Mouse (Mus musculus) heart, adult 18-20 months (tissue): ENCODE measurements around the gene Cep112. TPM values are rescaled to one million over a fixed set of nuclear protein-coding genes. Genes with fewer than 3 reads are reported as not detected.

Source experiments
- DNase-seq, 2 experiments: peaks; one replicate each; pipeline ENCODE4 v3.0.0; 2021 to 2022; ENCODE audit warnings: mixed read lengths in 1 of 2
- total RNA-seq, 2 experiments: library from RNA; stranded (reverse); gene quantifications; 2 replicates each; pipeline ENCODE4 v1.2.3; 2021

The Cep112 gene
- total RNA-seq, 2 experiments from 2014 or later: 10.4 to 11.2 TPM

GRCm38 (mm10) chr11:108605301-108605700 is 180.3 kb downstream of the Cep112 start:
- DNase-seq: no peak

- no peak for DNase-seq
Measured at GRCm38 (mm10) chr11:108606036-108606435, 181.0 kb downstream of the Cep112 start.

- no peak for DNase-seq
Measured at GRCm38 (mm10) chr11:108606836-108607235, 181.8 kb downstream of the Cep112 start.

- no peak for DNase-seq
Measured at GRCm38 (mm10) chr11:108620628-108621433, 195.8 kb downstream of the Cep112 start.

GRCm38 (mm10) chr11:108621434-108621901 is 196.5 kb downstream of the Cep112 start:
- DNase-seq: no peak

- no peak for DNase-seq
Measured at GRCm38 (mm10) chr11:108625546-108626232, 200.7 kb downstream of the Cep112 start.

GRCm38 (mm10) chr11:108637780-108638179 is 212.8 kb downstream of the Cep112 start:
- DNase-seq: no peak

GRCm38 (mm10) chr11:108655574-108655973 is 230.6 kb downstream of the Cep112 start:
- no peak for DNase-seq

- no peak for DNase-seq
Measured at GRCm38 (mm10) chr11:108682014-108682413, 257.0 kb downstream of the Cep112 start.

GRCm38 (mm10) chr11:108696563-108696962 is 271.6 kb downstream of the Cep112 start:
- DNase-seq: no peak

- peak; percentile 79 to 81 for DNase-seq
Measured at GRCm38 (mm10) chr11:108752301-108752700, 327.3 kb downstream of the Cep112 start.

- peak in 1 of 2 experiments; percentile 15 for DNase-seq
Measured at GRCm38 (mm10) chr11:108752765-108753164, 327.8 kb downstream of the Cep112 start.

GRCm38 (mm10) chr11:108753361-108754240 is 328.6 kb downstream of the Cep112 start:
- no peak for DNase-seq

- DNase-seq: no peak
Measured at GRCm38 (mm10) chr11:108757211-108757610, 332.2 kb downstream of the Cep112 start.

- no peak for DNase-seq
Measured at GRCm38 (mm10) chr11:108757626-108758430, 332.8 kb downstream of the Cep112 start.

GRCm38 (mm10) chr11:108770064-108770463 is 345.1 kb downstream of the Cep112 start:
- no peak for DNase-seq

- DNase-seq: no peak
Measured at GRCm38 (mm10) chr11:108774019-108774670, 349.2 kb downstream of the Cep112 start.

- no peak for DNase-seq
Measured at GRCm38 (mm10) chr11:108777158-108777557, 352.2 kb downstream of the Cep112 start.

GRCm38 (mm10) chr11:108780271-108781250 is 355.6 kb downstream of the Cep112 start:
- peak; percentile 26 to 53 for DNase-seq

- DNase-seq: no peak
Measured at GRCm38 (mm10) chr11:108798398-108798797, 373.4 kb downstream of the Cep112 start.
